23 mouse cellular contexts compared by ENCODE assay signal in genomic region chr1:47019356-47019755, GRCm38 (mm10).
DNase-seq lines count a peak whose midpoint lies in the region; ATAC-seq and TF ChIP-seq lines count a peak whose summit lies in the region.
"Had no signal": no experiment of that assay in that cellular context is flagged by ENCODE, and none has a peak within 500 bp of the region (broad histone marks: within the 10 kb centered on the region; RNA-seq: fewer than 3 reads in every experiment).

No protein-coding gene starts in this region.

- WGBS in heart, embryonic 11.5 days (ENCODE audit: insufficient replicate concordance) = 0% methylated on average over 1 of the region's 1 CpGs
- 8% methylated on average over 1 of the region's 1 CpGs for WGBS in liver, embryonic 11.5 days
- WGBS in liver, postnatal 0 days (ENCODE audit: insufficient replicate concordance) = 10% methylated on average over 1 of the region's 1 CpGs
- 9% methylated on average over 1 of the region's 1 CpGs for WGBS in intestine, postnatal 0 days

- H3K9me3 ChIP-seq in heart, embryonic 11.5 days (replicated peaks; ENCODE audit: control insufficient read depth, low read length) = no peaks in the 10 kb centered on the region
- no peaks in the 10 kb centered on the region for H3K9me3 ChIP-seq in liver, embryonic 11.5 days (ENCODE audit: control insufficient read depth, low read length)
- no peaks in the 10 kb centered on the region for H3K9me3 ChIP-seq in liver, postnatal 0 days (ENCODE audit: low read length)
- H3K9me3 ChIP-seq in intestine, postnatal 0 days (ENCODE audit: control insufficient read depth) = no peaks in the 10 kb centered on the region
- H3K9me3 ChIP-seq: hindbrain, embryonic 10.5 days; intestine, embryonic 15.5 days; limb, embryonic 10.5 days; neural tube, embryonic 15.5 days had no signal

- TF ChIP-seq CTCF in liver, postnatal 0 days (IDR thresholded peaks at IDR 0.05; ENCODE audit: low read depth) = no peak
- TF ChIP-seq CTCF in intestine, postnatal 0 days (IDR thresholded peaks at IDR 0.05; ENCODE audit: low read depth) = no peak

- H3K4me1 ChIP-seq in heart, embryonic 11.5 days (ENCODE audit: control insufficient read depth, insufficient read depth, low read length) = 0 out of 2 replicates have a peak, but pooled peaks cover 2% of the 10 kb centered on the region
- no peaks in the 10 kb centered on the region for H3K4me1 ChIP-seq in liver, embryonic 11.5 days (replicated peaks; ENCODE audit: control insufficient read depth, insufficient read depth, low read length)
- no peaks in the 10 kb centered on the region for H3K4me1 ChIP-seq in liver, postnatal 0 days (ENCODE audit: insufficient read depth)
- H3K4me1 ChIP-seq in intestine, postnatal 0 days (replicated peaks; ENCODE audit: control insufficient read depth, insufficient read depth, low read length) = no peaks in the 10 kb centered on the region
- H3K4me1 ChIP-seq: intestine, embryonic 15.5 days; limb, embryonic 10.5 days; neural tube, embryonic 15.5 days had no signal

- DNase-seq in embryo, embryonic 9.5 days (ENCODE audit: extremely low spot score) = peak; percentile 38
- no peak for DNase-seq in embryo, embryonic 10 days (ENCODE audit: low spot score)
- DNase-seq in heart, adult 11 months = no peak
- no peak for DNase-seq in liver, embryonic 11.5 days (ENCODE audit: low spot score)
- DNase-seq in liver, postnatal 0 days = no peak
- peak; percentile 2 for DNase-seq in retina, embryonic 14.5 days (ENCODE audit: low spot score)
- DNase-seq: adrenal gland, postnatal 10 days; cerebellum, adult 8-10 months; cerebellum, postnatal 36 days; gastrocnemius, postnatal 25 days; kidney, adult 9 months; kidney, postnatal 14 days; lung, embryonic 14.5 days; right cerebral cortex, postnatal 25 days; spleen, adult 18-20 months had no signal

- H3K27me3 ChIP-seq in heart, embryonic 11.5 days (ENCODE audit: control insufficient read depth, insufficient read depth, low read length) = no peaks in the 10 kb centered on the region
- no peaks in the 10 kb centered on the region for H3K27me3 ChIP-seq in liver, embryonic 11.5 days (replicated peaks; ENCODE audit: control insufficient read depth, insufficient read depth, low read length)
- no peaks in the 10 kb centered on the region for H3K27me3 ChIP-seq in liver, postnatal 0 days (ENCODE audit: insufficient read depth, low read length)
- no peaks in the 10 kb centered on the region for H3K27me3 ChIP-seq in intestine, postnatal 0 days (replicated peaks; ENCODE audit: control insufficient read depth, insufficient read depth, low read length)
- H3K27me3 ChIP-seq: intestine, embryonic 15.5 days; neural tube, embryonic 15.5 days had no signal

- H3K4me3 ChIP-seq in heart, embryonic 11.5 days (ENCODE audit: low read depth, low read length) = no peak overlapping the region
- H3K4me3 ChIP-seq in liver, embryonic 11.5 days (ENCODE audit: low read depth, low read length) = no peak overlapping the region
- H3K4me3 ChIP-seq in liver, postnatal 0 days (ENCODE audit: low read depth, low read length) = no peak overlapping the region
- H3K4me3 ChIP-seq in intestine, postnatal 0 days (ENCODE audit: low read depth, low read length) = no peak overlapping the region
- H3K4me3 ChIP-seq: forebrain, embryonic 10.5 days; hindbrain, embryonic 10.5 days; intestine, embryonic 15.5 days; limb, embryonic 10.5 days; neural tube, embryonic 15.5 days had no signal

- no peaks in the 10 kb centered on the region for H3K36me3 ChIP-seq in heart, embryonic 11.5 days (ENCODE audit: control insufficient read depth, insufficient read depth, low read length)
- no peaks in the 10 kb centered on the region for H3K36me3 ChIP-seq in liver, embryonic 11.5 days (ENCODE audit: control insufficient read depth, insufficient read depth, low read length)
- H3K36me3 ChIP-seq in liver, postnatal 0 days (replicated peaks; ENCODE audit: insufficient read depth, low read length) = no peaks in the 10 kb centered on the region
- no peaks in the 10 kb centered on the region for H3K36me3 ChIP-seq in intestine, postnatal 0 days (ENCODE audit: control insufficient read depth, insufficient read depth)
- H3K36me3 ChIP-seq: forebrain, embryonic 10.5 days; hindbrain, embryonic 10.5 days; intestine, embryonic 15.5 days; limb, embryonic 10.5 days; neural tube, embryonic 15.5 days had no signal

- ATAC-seq in heart, embryonic 11.5 days (replicated peaks; ENCODE audit: insufficient number of reproducible peaks, low FRiP score, low TSS enrichment) = peak; percentile 59
- ATAC-seq in liver, embryonic 11.5 days (replicated peaks; ENCODE audit: low FRiP score) = 0 out of 2 replicates have a peak, but pooled peaks have one; percentile 18
- ATAC-seq in liver, postnatal 0 days = no peak
- ATAC-seq in intestine, postnatal 0 days = no peak
- ATAC-seq: hindbrain, embryonic 16.5 days; intestine, embryonic 15.5 days had no signal

- H3K9ac ChIP-seq in heart, embryonic 11.5 days (ENCODE audit: low read depth, low read length) = no peak overlapping the region
- no peak overlapping the region for H3K9ac ChIP-seq in liver, embryonic 11.5 days (ENCODE audit: low read depth, low read length)
- no peak overlapping the region for H3K9ac ChIP-seq in liver, postnatal 0 days (replicated peaks)
- no peak overlapping the region for H3K9ac ChIP-seq in intestine, postnatal 0 days (ENCODE audit: low read depth, low read length)
- H3K9ac ChIP-seq: intestine, embryonic 15.5 days; lung, embryonic 14.5 days; neural tube, embryonic 15.5 days had no signal

- no peak for TF ChIP-seq EP300 in liver, postnatal 0 days (IDR thresholded peaks at IDR 0.05; ENCODE audit: low read depth)

- H3K27ac ChIP-seq in heart, embryonic 11.5 days (ENCODE audit: low read depth, low read length) = no peak overlapping the region
- H3K27ac ChIP-seq in liver, embryonic 11.5 days (ENCODE audit: low read depth, low read length) = no peak overlapping the region
- no peak overlapping the region for H3K27ac ChIP-seq in liver, postnatal 0 days (ENCODE audit: low read depth)
- H3K27ac ChIP-seq in intestine, postnatal 0 days (ENCODE audit: low read depth, low read length) = no peak overlapping the region
- H3K27ac ChIP-seq: forebrain, embryonic 10.5 days; hindbrain, embryonic 10.5 days; intestine, embryonic 15.5 days; limb, embryonic 10.5 days; neural tube, embryonic 15.5 days had no signal

- H3K4me2 ChIP-seq in heart, embryonic 11.5 days = no peak overlapping the region
- H3K4me2 ChIP-seq in liver, embryonic 11.5 days = no peak overlapping the region
- no peak overlapping the region for H3K4me2 ChIP-seq in liver, postnatal 0 days (ENCODE audit: low read depth, low read length)
- H3K4me2 ChIP-seq in intestine, postnatal 0 days (replicated peaks; ENCODE audit: low read depth) = no peak overlapping the region
- H3K4me2 ChIP-seq: intestine, embryonic 15.5 days; lung, embryonic 14.5 days; neural tube, embryonic 15.5 days had no signal

Comparison
In these comparisons a context has a peak if more than half of its experiments do, and no peak if none do; other contexts are left out.
1. DNase-seq: peak in embryo, embryonic 9.5 days (single experiment) and retina, embryonic 14.5 days (single experiment); none in embryo, embryonic 10 days (single experiment), heart, adult 11 months (single experiment), liver, embryonic 11.5 days (single experiment) and liver, postnatal 0 days (single experiment).
2. ATAC-seq: peak in heart, embryonic 11.5 days (single experiment) and liver, embryonic 11.5 days (single experiment); none in liver, postnatal 0 days (single experiment) and intestine, postnatal 0 days (single experiment).